Mouse (Mus musculus): ENCODE data around the gene Med1. TPM values are rescaled to one million over a fixed set of nuclear protein-coding genes. Genes with fewer than 3 reads are reported as not detected.
A peak's percentile ranks its signal among the peaks of the same experiment; 100 is the strongest.

The Med1 gene
- total RNA-seq, 2 experiments from 2014 or later = 28.5 to 34.8 TPM

DNA sequence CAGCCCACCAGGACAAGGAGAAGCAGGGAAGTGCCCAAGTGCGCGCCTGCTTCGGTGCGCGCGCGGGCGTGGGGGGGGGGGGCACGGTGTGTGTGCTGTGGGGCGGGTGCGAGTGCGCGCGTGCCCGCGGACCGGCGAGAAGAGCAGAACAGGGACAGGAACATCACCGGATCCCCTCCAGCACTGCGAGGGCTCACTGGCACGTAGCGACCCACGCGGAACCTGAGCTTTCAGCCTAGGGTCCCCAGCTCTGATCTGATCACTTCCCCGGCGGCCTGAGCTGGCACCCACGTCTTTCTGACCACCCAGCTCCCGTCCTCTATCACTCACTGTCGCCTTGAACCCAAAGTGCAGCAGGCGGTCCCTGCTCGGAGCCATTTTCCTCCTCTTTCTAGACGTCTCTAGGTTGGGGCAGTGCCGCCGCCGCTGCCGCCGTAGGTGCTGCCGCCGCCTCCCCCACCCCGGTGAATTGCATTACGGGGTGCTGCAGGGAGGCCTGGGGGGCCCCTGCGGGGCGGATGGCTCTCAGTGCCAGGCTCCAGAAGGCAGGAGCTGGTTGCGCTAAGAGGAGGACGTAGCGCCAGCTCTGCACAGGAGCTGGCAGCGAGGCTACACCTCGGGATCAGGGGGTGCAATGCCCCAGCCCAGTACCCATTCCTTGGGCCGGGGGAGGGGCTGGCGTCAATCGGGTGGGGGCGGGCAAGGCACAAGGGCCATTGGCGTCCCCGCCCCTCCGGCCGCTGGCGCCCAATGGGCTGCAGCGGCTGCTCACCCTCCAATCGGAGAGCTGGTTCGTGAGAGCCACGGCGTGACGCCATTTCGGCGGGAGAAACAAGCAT lies 43.1 kb downstream of the Med1 start, which contains the start of gene Fbxl20:
Gene Fbxl20, minus strand, starts transcription at position 618 of the 839 bp plus-strand sequence.
- DNase-seq (ENCODE audit: low spot score in 2 of 2) = peak; percentile 87 to 93

- peak; percentile 88 to 93 for DNase-seq (ENCODE audit: low spot score in 2 of 2)
Measured at GRCm38 (mm10) chr11:98149304-98149750, 43.8 kb downstream of the Med1 start.

- DNase-seq (ENCODE audit: low spot score in 2 of 2) = peak in 1 of 2 experiments; percentile 37
Measured at GRCm38 (mm10) chr11:98148551-98149301, 44.4 kb downstream of the Med1 start.

DNA sequence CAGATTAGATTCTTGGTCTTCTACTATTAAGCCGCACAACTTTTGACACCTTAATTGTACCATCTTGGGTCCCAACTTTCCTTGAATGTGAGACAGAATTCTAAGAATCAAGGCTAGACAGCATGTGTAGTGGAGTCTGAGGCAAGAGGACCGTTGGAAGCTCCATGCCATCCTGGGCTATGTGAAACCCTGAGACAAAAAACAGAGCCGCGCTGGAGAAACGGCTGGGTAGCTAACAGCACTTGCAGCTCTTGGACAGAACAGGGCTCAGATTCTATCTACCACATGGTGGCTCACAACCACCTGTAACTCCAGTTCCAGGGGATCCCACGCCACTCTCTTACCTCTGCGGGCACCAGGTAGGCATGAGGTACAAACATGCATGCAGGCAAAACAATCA lies 47.2 kb downstream of the Med1 start:
- DNase-seq (ENCODE audit: low spot score in 2 of 2) = no peak

DNA sequence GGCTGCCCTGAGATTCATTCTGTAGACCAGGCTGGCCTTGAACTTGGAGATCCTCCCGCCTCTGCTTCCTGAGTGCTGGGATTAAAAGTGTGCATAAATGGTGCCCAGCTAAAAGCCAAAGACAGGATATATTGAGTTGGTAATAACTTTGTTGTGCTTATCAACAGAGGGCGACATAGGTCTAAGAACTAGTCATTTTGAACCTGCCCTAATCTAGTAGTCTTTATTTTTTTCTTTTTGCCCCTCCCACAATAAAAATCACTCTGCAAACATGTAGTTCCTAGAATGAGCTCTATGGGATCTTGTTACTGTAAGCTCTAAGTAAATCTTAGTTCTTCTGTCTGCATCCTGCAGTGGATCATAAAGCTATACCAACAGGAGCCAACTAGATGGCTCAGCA lies 50.5 kb downstream of the Med1 start:
- DNase-seq (ENCODE audit: low spot score in 2 of 2) = no peak

DNA sequence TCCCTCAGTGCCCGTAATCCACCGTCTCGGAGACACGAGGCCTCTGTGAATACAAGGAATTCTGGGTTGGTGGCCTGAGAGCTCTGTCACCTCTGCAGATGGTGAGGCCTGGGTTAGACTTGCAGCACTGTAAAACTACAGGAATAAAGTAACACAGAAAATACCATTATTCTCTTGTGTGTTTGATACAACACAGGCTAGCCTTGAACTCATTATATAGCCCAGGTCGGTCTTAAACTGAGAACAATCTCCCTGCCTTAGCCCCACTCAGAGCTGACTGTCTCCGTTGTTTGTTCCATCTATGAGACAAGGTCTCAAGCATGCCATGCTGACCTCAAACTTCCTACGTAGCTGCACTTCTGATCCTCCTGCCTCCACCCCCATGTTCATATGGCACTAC lies 54.2 kb downstream of the Med1 start:
- no peak for DNase-seq (ENCODE audit: low spot score in 2 of 2)

DNA sequence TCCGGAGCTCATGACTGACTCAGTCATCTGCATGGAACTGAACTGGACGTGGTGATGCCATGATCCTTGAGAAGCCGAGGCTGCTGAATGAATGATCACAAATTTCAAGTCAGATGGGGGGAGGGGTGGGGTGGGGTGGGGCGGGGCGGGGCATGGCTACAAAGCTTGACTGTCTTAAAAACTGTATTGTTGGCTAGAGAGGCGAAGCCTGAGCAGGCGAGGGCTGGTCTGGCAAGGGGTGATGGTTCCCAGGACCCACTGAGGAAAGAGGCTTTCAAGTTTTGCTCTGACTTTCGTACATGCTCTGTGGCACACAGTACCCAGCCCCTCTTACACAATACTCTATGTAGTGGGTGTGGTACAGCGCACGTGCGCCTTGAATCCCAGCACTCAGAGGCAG lies 55.3 kb downstream of the Med1 start:
- DNase-seq (ENCODE audit: low spot score in 2 of 2) = no peak

DNA sequence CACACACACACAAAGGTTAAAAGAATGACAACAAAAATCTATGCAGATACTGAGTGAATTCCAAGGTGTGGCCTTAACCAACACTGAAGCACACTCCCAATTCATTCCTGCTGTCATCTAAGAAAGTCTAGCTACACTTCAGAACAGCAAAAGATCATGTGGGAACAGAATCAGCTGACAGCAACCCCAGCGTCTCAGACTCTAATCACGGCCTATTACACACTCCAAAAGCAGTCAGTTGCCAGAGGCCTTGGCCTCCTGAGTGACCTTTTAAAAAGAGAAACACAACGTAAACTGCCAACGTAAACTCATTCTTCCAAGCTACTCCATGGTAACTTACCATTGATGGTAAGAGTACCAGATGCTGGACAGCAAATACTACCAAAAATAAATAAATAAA lies 58.1 kb downstream of the Med1 start:
- DNase-seq (ENCODE audit: low spot score in 2 of 2) = no peak

DNA sequence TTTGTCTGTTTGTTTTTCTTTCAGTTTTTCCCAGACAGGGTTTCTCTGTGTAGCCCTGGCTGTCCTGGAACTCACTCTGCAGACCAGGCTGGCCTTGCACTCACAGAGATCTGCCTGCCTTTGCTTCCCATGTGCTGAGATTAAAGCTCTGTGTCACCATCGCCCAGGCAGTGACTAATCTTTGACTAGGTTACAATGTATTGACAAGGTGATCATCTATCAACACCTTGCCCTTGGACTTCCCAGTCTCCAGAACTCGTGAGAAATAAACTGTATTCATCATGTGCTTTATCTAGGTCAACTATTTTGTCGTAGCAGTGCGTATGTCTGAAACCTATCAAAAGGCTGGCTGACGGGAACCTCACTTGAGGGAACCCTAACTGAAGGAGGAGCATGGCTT lies 69.7 kb downstream of the Med1 start:
- no peak for DNase-seq (ENCODE audit: low spot score in 2 of 2)

- DNase-seq (ENCODE audit: low spot score in 2 of 2) = no peak
Measured at GRCm38 (mm10) chr11:98114363-98114762, 78.7 kb downstream of the Med1 start.

GRCm38 (mm10) chr11:98113504-98113903 lies 79.6 kb downstream of the Med1 start:
- no peak for DNase-seq (ENCODE audit: low spot score in 2 of 2)

DNA sequence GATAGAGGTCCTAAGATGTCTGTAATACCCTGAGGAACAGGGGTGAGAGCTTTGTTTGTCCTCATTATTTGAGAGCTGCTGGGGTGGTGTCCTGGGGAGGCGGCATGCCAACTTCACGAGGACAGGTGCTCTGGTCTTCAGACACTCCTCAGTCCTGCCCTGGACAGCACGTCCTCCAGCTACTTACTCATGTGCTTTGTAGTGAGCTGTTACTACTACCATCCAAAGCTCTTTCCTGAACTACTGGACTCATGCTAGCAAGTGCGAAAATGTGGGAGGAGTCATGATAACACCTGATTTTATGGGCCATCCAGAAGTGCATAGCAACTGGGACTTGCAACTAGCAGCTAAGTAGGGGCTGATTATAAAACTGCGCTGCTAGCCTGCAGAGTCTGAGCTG lies 83.4 kb downstream of the Med1 start:
- no peak for DNase-seq (ENCODE audit: low spot score in 2 of 2)

Small RNA genes lying within 50 kb of the gene (microRNA-seq; reads per million reads assigned to microRNA genes)
- not detected for gene Gm27399

Other genes with a start within 250 kb of the Med1 start
- gene Plxdc1, start 206.8 kb downstream of the Med1 start, total RNA-seq (2021) = 1 to 10 TPM; 7.1 to 7.6 TPM
- 1 to 10 TPM; 1.5 to 1.9 TPM for gene Arl5c, start 197.1 kb downstream of the Med1 start, total RNA-seq (2021)
- 100 to 1,000 TPM; 240 to 241 TPM for gene Cacnb1, start 170.3 kb downstream of the Med1 start, total RNA-seq (2021)
- 1,000 to 10,000 TPM; 1,153 to 1,224 TPM for gene Rpl19, start 166.6 kb downstream of the Med1 start, total RNA-seq (2021)
- gene Stac2, start 139.8 kb downstream of the Med1 start, total RNA-seq (2021) = under 1 TPM; 0.54 to 0.60 TPM
- 10 to 100 TPM; 16.9 to 18.2 TPM for gene Fbxl20, start 42.9 kb downstream of the Med1 start, total RNA-seq (2021)
- gene Cdk12, start 9.8 kb upstream of the Med1 start, total RNA-seq (2021) = 10 to 100 TPM; 28.5 to 31.0 TPM
- not detected for gene Neurod2, start 136.4 kb upstream of the Med1 start, total RNA-seq (2021)
- gene Ppp1r1b, start 155.1 kb upstream of the Med1 start, total RNA-seq (2021) = under 1 TPM; 0.52 to 0.70 TPM
- gene Stard3, start 165.1 kb upstream of the Med1 start, total RNA-seq (2021) = 10 to 100 TPM; 14.1 to 16.9 TPM
- 100 to 1,000 TPM; 447 to 769 TPM for gene Tcap, start 190.5 kb upstream of the Med1 start, total RNA-seq (2021)
- gene Pnmt, start 193.2 kb upstream of the Med1 start, total RNA-seq (2021) = under 1 TPM in 1 of 2 experiments, not detected in 1; 0.71 TPM
- gene Pgap3, start 207.2 kb upstream of the Med1 start, total RNA-seq (2021) = 1 to 10 TPM; 4.6 to 5.6 TPM
- gene Erbb2, start 219.2 kb upstream of the Med1 start, total RNA-seq (2021) = 10 to 100 TPM; 19.6 to 23.5 TPM
- gene Mien1, start 245.7 kb upstream of the Med1 start, total RNA-seq (2021) = 10 to 100 TPM; 28.0 to 29.0 TPM

All from gastrocnemius, postnatal 4 days (tissue).